Mouse (Mus musculus): ENCODE results near the gene Aldh4a1.

DNA sequence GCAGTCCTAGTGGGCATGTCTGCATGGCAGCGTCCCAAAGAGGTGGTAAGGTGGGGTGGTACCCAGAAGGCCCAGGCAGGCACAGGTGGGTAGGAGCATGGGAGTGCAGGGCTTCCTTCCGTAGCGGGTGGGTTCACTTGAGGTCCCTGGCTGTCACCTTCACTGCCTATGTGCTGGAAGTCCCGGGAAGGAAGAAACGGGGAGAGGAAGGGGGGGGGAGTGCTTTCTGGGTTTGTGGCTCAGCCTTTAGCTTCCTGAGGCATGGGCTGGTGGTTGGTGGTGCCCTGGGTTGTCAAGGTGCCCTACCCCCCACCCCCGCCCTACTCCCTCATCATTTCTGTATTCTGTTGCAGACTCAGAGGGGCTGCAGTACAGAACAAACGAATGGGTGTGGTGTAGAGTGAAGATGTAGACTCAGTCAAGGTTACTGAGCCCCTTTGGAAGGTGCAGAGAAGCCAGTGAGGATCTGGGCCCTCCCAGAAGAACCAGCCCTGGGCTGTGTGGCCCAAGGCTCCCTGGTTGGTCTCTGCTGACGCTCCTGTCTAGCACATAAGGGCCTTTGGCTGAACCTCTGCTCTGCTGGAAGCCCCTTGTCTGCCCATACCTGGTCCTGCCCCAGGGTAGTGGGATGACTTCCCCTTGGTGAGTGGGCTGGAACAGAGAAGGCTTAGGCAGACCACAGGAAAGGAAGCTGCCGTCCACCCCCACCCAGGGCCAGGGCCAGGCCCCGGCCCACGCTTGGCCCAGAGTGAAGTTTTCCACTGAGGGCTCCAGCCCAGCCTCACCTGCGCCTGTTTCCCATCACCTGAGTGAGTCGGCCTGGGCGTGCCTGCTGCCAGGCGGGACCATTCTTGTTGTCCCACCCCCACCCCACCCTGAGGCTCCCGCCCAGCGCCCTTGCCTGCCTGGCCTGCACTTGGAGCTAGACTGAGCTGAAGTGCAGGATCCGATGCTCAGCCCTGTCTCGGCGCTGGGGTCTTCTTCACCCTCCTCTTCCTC lies 25.1 kb upstream of the Aldh4a1 start:
- TF ChIP-seq CTCF (IDR thresholded peaks at IDR 0.05) = no peak
- no peak for TF ChIP-seq EP300 (IDR thresholded peaks at IDR 0.05; ENCODE audit: insufficient read depth, low read depth, low read length)
- TF ChIP-seq POLR2A (IDR thresholded peaks at IDR 0.05; ENCODE audit: insufficient read depth, low read depth, low read length) = no peak
